Mouse (Mus musculus) olfactory bulb, adult 2 months (tissue): Measurements from ENCODE around the gene Ring1.

Source experiments
- CTCF ChIP-seq: fragments of 200-500 bp; IDR thresholded peaks from 2 replicates; pipeline ENCODE4 v1.5.1; 2012; ENCODE audit warnings: low read depth, mild to moderate bottlenecking, low read length, moderate library complexity; ENCODE audit not compliant: insufficient read depth
- POLR2A ChIP-seq: fragments of 200-500 bp; IDR thresholded peaks from 2 replicates; pipeline ENCODE4 v1.6.1; 2012; ENCODE audit warnings: mild to moderate bottlenecking, low read depth, low read length, moderate library complexity; ENCODE audit not compliant: insufficient read depth

DNA sequence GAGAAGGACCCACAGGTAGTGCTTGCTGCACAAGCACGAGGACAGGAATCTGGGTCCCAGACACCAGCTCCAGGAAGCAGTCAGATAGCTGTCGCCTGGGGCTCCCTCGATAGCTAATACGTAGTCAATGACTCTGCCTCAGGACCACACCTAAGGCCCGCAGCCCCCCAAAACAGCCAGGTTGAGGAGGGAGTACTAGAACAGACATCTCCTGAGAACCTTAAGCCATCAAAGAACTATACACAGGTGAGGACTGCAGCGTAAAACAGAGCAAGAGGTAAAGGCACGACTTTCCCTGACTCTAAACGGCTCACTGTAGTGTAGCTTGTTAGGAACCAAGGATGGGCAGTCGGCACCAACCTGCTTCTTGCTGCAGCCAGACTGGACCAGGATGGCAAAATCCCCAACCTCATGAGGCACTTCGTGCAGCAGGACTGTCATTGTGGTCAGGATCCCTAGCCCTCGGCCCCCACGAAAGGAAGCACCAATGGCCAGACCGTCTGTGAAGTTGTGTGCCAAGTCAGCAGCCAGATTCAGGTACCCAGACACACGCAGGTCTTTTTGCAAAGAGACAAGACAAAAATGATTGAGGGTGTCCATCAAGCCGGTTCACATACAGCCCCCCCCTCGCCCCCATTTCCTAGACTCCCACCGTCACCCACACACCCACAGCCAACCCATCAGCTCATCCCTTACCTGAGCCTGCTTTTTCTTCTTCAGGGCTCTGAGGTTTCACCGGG is 4.8 kb upstream of the Ring1 start:
- TF ChIP-seq CTCF (no peak), POLR2A (no peak)
